Mouse (Mus musculus) layer of hippocampus, adult 8-10 months (tissue): Measurements from ENCODE around the gene Fgfr3. TPM values are rescaled to one million over a fixed set of nuclear protein-coding genes. Genes with fewer than 3 reads are reported as not detected.

ENCODE experiments used
- DNase-seq, 2 experiments: peaks; one replicate each; pipeline ENCODE4 v3.0.0; 2022; ENCODE audit warnings: low spot score in 2 of 2
- total RNA-seq, 4 experiments: library from RNA; stranded (reverse); gene quantifications; 2 replicates each; pipeline ENCODE4 v1.2.4; 2022

Fgfr3 gene
- total RNA-seq, 4 experiments from 2014 or later: 116 to 143 (median 125) TPM

DNA sequence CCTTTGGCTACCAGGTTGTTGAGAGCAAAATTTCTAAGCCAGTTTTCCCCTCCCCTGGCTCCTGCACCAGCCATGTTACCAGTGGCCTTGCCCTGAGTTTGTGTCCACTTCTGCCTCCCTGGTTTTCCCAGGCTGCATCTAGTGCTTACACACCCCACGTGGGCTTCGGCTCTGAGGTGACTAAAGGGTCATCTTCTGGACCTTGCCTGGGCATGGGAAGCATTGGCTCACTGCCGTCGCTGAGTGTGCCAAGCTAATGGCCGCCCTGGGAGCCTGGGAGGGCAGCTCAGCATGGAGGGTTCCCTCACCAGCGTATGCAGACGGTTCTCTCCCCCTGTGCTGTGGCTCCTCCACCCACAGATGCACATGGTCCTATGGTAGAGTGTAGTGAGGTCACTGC is 7.4 kb downstream of the Fgfr3 start:
- no peak for DNase-seq

DNA sequence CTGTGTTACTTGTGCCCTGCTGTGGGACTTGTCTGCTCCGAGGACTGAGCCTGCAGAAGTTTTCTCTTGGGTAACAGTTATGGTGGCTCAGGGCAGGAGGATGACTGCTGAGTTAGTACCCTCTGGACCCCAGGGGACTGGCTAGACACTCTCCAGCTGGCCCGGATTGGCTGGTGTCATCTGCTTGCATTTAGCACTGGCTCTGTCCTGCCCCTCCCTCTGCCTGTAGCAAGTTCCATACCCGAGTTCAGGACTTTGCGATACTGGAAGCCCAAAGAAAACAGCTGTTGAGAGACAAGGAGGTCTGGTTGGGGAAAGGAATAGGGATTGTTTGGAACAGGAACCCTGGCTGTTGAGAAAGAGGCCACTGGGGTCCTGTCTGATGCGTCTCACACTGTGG is 9.0 kb downstream of the Fgfr3 start:
- no peak for DNase-seq

DNA sequence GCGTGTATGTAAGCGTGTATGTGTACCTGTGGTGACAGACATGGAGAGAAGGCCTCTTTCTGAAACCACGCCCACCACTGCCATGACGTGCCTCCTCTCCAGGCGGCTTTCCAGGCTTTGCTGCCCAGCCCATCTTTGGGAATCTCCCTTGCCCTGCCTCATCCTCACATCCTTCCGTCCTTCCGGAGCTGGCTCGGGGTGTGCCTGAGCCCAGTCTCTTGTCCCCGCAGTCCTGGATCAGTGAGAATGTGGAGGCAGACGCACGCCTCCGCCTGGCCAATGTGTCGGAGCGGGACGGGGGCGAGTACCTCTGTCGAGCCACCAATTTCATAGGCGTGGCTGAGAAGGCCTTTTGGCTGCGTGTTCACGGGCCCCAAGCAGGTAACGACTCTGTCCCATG is 9.6 kb downstream of the Fgfr3 start:
- DNase-seq: no peak

DNA sequence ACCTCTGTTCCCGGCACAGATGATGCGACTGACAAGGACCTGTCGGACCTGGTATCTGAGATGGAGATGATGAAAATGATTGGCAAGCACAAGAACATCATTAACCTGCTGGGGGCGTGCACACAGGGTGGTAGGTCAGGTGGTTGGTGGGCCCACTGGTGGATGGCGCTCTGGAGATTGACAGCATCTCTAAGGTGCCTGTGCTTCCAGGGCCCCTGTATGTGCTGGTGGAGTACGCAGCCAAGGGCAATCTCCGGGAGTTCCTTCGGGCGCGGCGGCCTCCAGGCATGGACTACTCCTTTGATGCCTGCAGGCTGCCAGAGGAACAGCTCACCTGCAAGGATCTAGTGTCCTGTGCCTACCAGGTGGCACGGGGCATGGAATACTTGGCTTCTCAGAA is 12.4 kb downstream of the Fgfr3 start:
- DNase-seq: no peak

DNA sequence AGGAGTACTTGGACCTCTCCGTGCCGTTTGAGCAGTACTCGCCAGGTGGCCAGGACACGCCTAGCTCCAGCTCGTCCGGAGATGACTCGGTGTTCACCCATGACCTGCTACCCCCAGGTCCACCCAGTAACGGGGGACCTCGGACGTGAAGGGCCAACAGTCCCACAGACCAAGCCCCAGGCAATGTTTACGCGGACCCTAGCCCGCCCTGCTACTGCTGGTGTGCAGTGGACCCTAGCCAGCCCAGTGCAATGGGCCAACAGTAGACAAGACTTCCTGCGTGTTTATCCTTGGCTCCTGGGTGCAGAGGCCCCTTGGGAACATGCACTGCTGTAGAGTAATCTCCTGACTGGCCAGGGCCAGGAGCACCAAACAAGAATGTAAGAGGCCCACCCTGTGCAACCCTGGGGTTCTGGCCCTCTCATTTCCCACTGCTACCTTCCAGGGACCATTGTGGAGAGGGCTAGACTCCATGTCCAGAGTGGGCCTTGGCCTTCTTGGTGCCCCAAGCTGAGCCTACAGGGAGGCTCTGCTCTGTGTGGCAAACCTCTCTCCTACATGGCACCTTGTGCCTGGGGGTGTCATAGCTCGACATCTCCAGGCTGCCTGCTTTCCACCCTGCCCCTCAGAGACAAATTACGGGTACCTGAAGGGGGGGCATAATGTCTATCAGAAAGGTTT is 14.1 kb downstream of the Fgfr3 start:
- no peak for DNase-seq

DNA sequence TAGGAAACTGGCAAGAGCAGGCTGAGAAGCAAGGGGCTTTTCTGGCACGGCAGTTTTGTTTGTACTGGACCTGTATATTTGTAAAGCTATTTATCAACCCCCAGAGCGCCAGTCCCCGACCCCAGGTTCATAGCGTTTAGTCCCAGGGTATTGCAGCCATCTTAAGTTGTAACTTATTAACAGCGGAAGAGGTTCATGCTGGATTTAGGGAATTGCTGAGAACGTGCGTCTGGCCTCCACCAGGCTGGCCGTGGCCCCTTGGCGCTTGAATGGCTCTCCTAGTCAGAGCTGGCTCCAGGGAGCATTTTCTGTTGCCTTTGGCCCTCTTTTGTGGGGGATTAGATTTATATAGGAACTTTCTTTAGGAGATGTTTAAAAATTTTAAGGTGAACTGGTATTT is 14.8 kb downstream of the Fgfr3 start:
- no peak for DNase-seq

DNA sequence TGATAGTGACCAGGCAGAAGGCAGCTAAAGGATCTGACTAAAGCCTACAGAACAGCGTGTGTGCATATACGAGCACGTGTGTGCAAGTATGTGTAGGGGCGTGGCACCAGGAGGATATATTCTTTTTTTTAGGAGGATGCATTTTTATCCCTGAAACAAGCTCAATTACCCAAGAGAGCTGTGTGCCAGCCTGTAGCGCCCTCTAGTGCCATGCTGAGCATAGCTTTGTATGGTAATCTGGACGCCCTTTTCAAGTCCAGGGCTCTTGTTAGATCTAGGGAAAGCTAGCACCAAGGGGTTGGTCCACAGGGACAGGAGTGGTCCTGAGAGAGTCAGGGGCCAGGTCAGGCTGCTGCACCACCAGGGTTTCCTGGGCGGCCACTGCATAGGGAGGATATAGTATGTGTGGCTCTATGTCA is 16.4 kb downstream of the Fgfr3 start:
- DNase-seq: peak; percentile 57 to 78

DNA sequence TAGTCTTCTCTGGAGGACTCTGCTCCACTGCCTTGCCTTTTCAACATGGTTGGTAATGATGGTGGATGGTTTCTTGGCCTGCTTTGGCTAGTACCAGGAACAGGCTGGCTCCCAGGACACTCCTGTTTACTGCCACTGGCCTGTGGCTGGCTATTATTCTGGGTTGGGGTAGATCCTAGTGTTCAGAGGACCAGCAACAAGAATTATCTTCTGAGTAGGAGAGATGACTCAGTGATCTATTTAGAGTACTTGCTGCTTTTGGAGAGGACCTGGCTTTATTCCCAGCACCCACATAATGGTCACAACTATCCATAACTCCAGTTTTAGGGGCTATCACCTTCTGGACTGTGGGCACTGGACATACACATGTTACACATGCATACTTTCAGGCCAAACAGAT is 16.9 kb downstream of the Fgfr3 start:
- DNase-seq: no peak

DNA sequence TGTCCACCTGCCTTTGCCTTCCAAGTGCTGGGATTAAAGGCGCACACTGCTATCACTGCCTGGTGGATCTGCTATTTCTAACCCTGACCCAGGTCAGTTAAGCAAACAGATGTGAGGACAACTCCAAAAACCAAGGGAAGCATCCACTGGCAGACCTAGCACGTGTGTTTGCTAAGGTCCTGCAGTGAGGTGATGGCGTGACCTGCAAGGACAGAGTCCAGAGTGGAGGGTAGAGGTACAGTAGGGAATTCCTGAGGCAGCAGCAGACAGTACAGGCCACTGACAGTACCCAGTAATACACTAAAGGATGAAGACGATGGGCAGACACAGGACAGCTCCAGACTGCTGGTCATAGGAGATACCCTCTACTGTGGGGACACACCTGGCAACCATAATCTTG is 19.1 kb downstream of the Fgfr3 start:
- DNase-seq: no peak

DNA sequence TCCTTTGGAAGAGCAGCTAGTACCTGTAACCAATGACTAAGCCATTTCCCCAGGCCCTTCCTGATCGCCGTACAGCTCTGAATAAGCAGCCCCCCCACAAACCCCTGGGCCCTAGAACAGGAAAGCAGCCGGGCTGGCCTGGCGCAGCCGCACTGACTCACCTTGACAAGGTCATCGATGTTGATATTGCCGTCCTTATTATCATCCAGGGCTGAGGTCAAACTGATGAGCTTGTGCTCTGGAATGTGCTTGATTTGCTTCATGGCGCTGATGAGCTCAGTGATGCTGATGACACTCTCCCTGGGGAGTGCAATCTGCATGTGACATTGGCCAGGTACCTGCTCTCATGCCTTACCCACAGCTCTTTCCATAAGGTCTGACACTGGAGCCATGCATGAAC is 22.0 kb downstream of the Fgfr3 start:
- DNase-seq: no peak

DNA sequence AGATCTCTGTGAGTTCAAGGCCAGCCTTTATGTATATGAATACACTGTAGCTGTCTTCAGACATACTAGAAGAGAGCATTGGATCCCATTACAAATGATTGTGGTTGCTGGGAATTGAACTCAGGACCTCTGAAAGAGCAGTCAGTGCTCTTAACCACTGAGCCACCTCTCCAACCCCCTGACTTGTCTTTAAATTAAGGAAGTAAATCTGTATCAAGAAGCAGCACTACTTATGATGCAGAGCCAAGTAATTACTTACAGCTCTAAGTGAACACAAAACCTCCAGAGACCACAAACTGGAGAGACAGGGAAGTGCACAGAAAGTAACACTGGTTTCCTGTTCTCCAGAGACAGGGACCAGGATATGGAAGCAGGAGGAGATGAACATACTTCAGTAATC is 55.7 kb downstream of the Fgfr3 start:
- DNase-seq: no peak

DNA sequence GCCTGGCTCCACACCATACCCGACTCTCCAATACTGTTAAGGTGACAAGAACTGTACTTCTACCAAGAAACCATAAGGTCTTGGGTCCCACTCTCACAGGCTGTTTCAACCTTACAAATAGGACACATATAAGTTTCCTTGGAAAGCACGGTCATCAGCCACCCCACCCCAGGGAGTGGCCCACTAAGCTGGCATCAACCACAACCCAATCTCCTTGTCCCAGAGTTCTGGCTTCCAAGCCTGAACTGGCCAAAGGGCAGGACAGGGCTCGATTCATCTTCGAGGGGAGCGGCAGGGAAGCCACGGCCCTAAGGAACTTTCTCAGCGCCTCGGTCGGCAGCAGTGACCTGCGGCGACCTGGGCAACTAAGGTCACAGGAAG is 60.5 kb downstream of the Fgfr3 start:
- DNase-seq: no peak

DNA sequence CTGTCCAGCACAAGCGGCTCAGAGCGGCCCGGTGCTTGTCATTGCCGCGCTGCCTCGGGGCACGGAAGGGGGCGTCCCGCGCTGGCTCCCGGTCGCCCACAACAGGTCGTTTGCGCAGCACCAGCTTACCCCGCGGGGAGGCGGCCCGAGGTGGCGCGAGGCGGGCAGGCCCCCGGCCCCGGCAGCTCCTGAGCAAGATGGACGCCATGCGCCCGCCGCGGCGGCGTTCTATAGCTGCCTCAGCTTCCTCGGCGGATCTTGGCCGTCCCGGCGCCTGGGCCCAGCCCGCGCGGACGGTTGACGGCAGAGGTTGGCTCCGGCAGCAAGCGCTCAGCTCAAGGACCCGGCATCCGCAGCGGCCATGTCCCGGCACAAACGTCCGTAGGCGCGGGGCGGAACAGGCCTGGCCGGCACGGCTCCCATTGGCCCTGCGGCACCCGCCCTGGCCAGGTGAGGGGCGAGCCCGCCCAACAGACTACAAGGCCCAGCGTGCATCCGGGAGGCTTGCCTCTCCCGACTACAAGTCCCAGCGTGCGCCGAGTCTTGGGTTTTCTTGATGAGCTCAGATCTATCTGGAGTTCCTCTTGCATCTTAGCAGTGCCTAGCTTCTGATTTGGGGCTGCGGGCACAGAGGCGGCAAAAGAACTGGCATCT is 61.0 kb downstream of the Fgfr3 start, which contains the start of gene Letm1:
Letm1 (minus strand) TSS at position 473 of the 654 bp plus-strand sequence.
- DNase-seq: peak; percentile 95 to 96

DNA sequence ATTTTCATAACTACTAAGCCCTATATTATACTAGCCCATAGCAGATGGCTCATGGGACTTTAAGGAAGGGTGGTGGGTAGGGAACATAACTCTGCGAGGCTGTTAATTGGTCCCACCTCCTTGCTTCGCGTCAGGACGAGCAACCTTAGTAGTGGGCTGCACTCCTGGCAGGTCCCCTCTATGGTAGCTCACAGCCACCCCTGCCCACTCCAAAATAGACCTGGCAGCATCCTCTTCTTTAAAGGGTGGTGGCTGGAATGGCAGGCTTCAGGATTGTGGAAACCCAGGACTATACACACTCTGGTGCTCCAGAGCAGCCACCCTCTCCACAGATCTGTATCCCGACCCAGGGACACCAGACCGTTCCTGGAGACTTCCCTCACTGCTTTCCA is 61.5 kb downstream of the Fgfr3 start:
- DNase-seq: no peak

Other genes starting within 250 kb of the Fgfr3 start
- 10 to 100 TPM; 23.1 to 28.3 (median 24.0) TPM for gene Fam53a, start 92.0 kb upstream of the Fgfr3 start, total RNA-seq
- gene Gm9903, start 91.7 kb upstream of the Fgfr3 start, total RNA-seq: 1 to 10 TPM in 2 of 4 experiments, under 1 TPM in 2; 0.61 to 1.1 (median 0.89) TPM
- 10 to 100 TPM; 18.1 to 28.3 (median 23.1) TPM for gene Slbp, start 69.1 kb upstream of the Fgfr3 start, total RNA-seq
- gene Tacc3, start 63.5 kb upstream of the Fgfr3 start, total RNA-seq: 1 to 10 TPM; 4.1 to 7.2 (median 4.4) TPM
- 10 to 100 TPM; 22.4 to 25.7 (median 25.2) TPM for gene Tmem129, start 63.3 kb upstream of the Fgfr3 start, total RNA-seq
- 100 to 1,000 TPM in 1 of 4 experiments, 10 to 100 TPM in 3; 86.6 to 101 (median 92.9) TPM for gene Letm1, start 61.1 kb downstream of the Fgfr3 start, total RNA-seq
- gene Nsd2, start 99.1 kb downstream of the Fgfr3 start, total RNA-seq: 100 to 1,000 TPM; 106 to 126 (median 115) TPM
- 10 to 100 TPM; 19.3 to 22.6 (median 20.8) TPM for gene Nelfa, start 214.7 kb downstream of the Fgfr3 start, total RNA-seq